Mouse (Mus musculus): ENCODE measurements around the gene Spock2.
A peak's percentile ranks its signal among the peaks of the same experiment; 100 is the strongest.

Gene Spock2

GRCm38 (mm10) chr10:60106146-60106530 is at the start of gene Spock2:
Spock2 (plus strand) TSS chr10:60106219.
- peak in 1 of 2 experiments; percentile 67 for DNase-seq (ENCODE audit: low spot score in 2 of 2)

GRCm38 (mm10) chr10:60062173-60062572 is 43.8 kb upstream of the Spock2 start:
- DNase-seq (ENCODE audit: low spot score in 2 of 2): no peak

GRCm38 (mm10) chr10:60062931-60063330 is 43.1 kb upstream of the Spock2 start:
- DNase-seq (ENCODE audit: low spot score in 2 of 2): no peak

GRCm38 (mm10) chr10:60066524-60066923 is 39.5 kb upstream of the Spock2 start:
- no peak for DNase-seq (ENCODE audit: low spot score in 2 of 2)

GRCm38 (mm10) chr10:60075159-60075558 is 30.9 kb upstream of the Spock2 start:
- no peak for DNase-seq (ENCODE audit: low spot score in 2 of 2)

- DNase-seq (ENCODE audit: low spot score in 2 of 2): no peak
Measured at GRCm38 (mm10) chr10:60077226-60077625, 28.8 kb upstream of the Spock2 start.

GRCm38 (mm10) chr10:60077736-60078560 is 28.1 kb upstream of the Spock2 start:
- DNase-seq (ENCODE audit: low spot score in 2 of 2): peak in 1 of 2 experiments; percentile 20

GRCm38 (mm10) chr10:60078561-60078917 is 27.5 kb upstream of the Spock2 start:
- peak; percentile 80 to 86 for DNase-seq (ENCODE audit: low spot score in 2 of 2)

GRCm38 (mm10) chr10:60080171-60080570 is 25.8 kb upstream of the Spock2 start:
- peak; percentile 27 to 68 for DNase-seq (ENCODE audit: low spot score in 2 of 2)

GRCm38 (mm10) chr10:60080601-60080981 is 25.4 kb upstream of the Spock2 start:
- peak in 1 of 2 experiments; percentile 19 for DNase-seq (ENCODE audit: low spot score in 2 of 2)

GRCm38 (mm10) chr10:60080982-60081825 is 24.8 kb upstream of the Spock2 start:
- DNase-seq (ENCODE audit: low spot score in 2 of 2): peak; percentile 23 to 71

GRCm38 (mm10) chr10:60081905-60082304 is 24.1 kb upstream of the Spock2 start:
- no peak for DNase-seq (ENCODE audit: low spot score in 2 of 2)

- DNase-seq (ENCODE audit: low spot score in 2 of 2): no peak
Measured at GRCm38 (mm10) chr10:60084065-60084464, 22.0 kb upstream of the Spock2 start.

GRCm38 (mm10) chr10:60092311-60092710 is 13.7 kb upstream of the Spock2 start:
- DNase-seq (ENCODE audit: low spot score in 2 of 2): no peak

GRCm38 (mm10) chr10:60093751-60094150 is 12.3 kb upstream of the Spock2 start:
- no peak for DNase-seq (ENCODE audit: low spot score in 2 of 2)

- DNase-seq (ENCODE audit: low spot score in 2 of 2): no peak
Measured at GRCm38 (mm10) chr10:60095558-60095957, 10.5 kb upstream of the Spock2 start.

GRCm38 (mm10) chr10:60096302-60096701 is 9.7 kb upstream of the Spock2 start:
- DNase-seq (ENCODE audit: low spot score in 2 of 2): no peak

GRCm38 (mm10) chr10:60097146-60097545 is 8.9 kb upstream of the Spock2 start:
- no peak for DNase-seq (ENCODE audit: low spot score in 2 of 2)

- DNase-seq (ENCODE audit: low spot score in 2 of 2): no peak
Measured at GRCm38 (mm10) chr10:60097774-60098173, 8.2 kb upstream of the Spock2 start.

GRCm38 (mm10) chr10:60105391-60106145 is 451 bp upstream of the Spock2 start:
- DNase-seq (ENCODE audit: low spot score in 2 of 2): no peak

GRCm38 (mm10) chr10:60106531-60107186 is 640 bp downstream of the Spock2 start:
- peak; percentile 25 to 70 for DNase-seq (ENCODE audit: low spot score in 2 of 2)

Measured in spleen, postnatal 4 days (tissue).